Mouse (Mus musculus): ENCODE data around the gene Zranb3. TPM values are rescaled to one million over a fixed set of nuclear protein-coding genes. Genes with fewer than 3 reads are reported as not detected.

The Zranb3 gene
- polyA plus RNA-seq, 1 experiment from 2014 or later, result 15.8 TPM

GRCm38 (mm10) chr1:127946615-127947249 lies 156.1 kb downstream of the Zranb3 start:
- Histone ChIP-seq H3K4me3 (no peak overlapping the region), H3K27me3 (replicated peaks; ENCODE audit: low read depth, poor library complexity, severe bottlenecking) (no peaks in the 10 kb centered on the region), H3K9me3 (peaks cover 2% of the 10 kb centered on the region; the same call in 1 of the 2 replicates), H3K27ac (replicated peaks) (no peak overlapping the region), H3K36me3 (replicated peaks) (peaks cover 54% of the 10 kb centered on the region), H3K4me1 (no peaks in the 10 kb centered on the region)
- no peak for DNase-seq (ENCODE audit: low spot score)
- 92% methylated on average over 5 of the region's 5 CpGs for WGBS

- Histone ChIP-seq H3K4me1 (no peaks in the 10 kb centered on the region), H3K36me3 (replicated peaks) (peaks cover 57% of the 10 kb centered on the region)
Observed at GRCm38 (mm10) chr1:127945696-127946575, 156.9 kb downstream of the Zranb3 start.

GRCm38 (mm10) chr1:127943516-127943915 lies 159.3 kb downstream of the Zranb3 start:
- H3K36me3 ChIP-seq (replicated peaks), result peaks cover 75% of the 10 kb centered on the region

More at GRCm38 (mm10) chr1:127945696-127946575, 156.9 kb downstream of the Zranb3 start:
- H3K27me3 ChIP-seq (replicated peaks; ENCODE audit: low read depth, poor library complexity, severe bottlenecking), result no peaks in the 10 kb centered on the region
- DNase-seq (ENCODE audit: low spot score), result no peak
- no peak overlapping the region for H3K4me3 ChIP-seq
- 90% methylated on average over 3 of the region's 3 CpGs for WGBS
- peaks cover 2% of the 10 kb centered on the region; the same call in 1 of the 2 replicates for H3K9me3 ChIP-seq
- H3K27ac ChIP-seq (replicated peaks), result no peak overlapping the region

GRCm38 (mm10) chr1:127942231-127942630 lies 160.6 kb downstream of the Zranb3 start:
- H3K9me3 ChIP-seq, result peaks cover 5% of the 10 kb centered on the region; the same call in 1 of the 2 replicates
- H3K27me3 ChIP-seq (replicated peaks; ENCODE audit: low read depth, poor library complexity, severe bottlenecking), result no peaks in the 10 kb centered on the region
- H3K4me1 ChIP-seq, result no peaks in the 10 kb centered on the region
- no peak overlapping the region for H3K4me3 ChIP-seq
- no peak overlapping the region for H3K27ac ChIP-seq (replicated peaks)
- WGBS, result 93% methylated on average over 10 of the region's 10 CpGs
- no peak for DNase-seq (ENCODE audit: low spot score)
- peaks cover 76% of the 10 kb centered on the region for H3K36me3 ChIP-seq (replicated peaks)

More at GRCm38 (mm10) chr1:127943516-127943915, 159.3 kb downstream of the Zranb3 start:
- 85% methylated on average over 6 of the region's 6 CpGs for WGBS
- Histone ChIP-seq H3K27me3 (replicated peaks; ENCODE audit: low read depth, poor library complexity, severe bottlenecking) (no peaks in the 10 kb centered on the region), H3K4me3 (no peak overlapping the region), H3K9me3 (peaks cover 7% of the 10 kb centered on the region; the same call in 1 of the 2 replicates), H3K27ac (replicated peaks) (no peak overlapping the region), H3K4me1 (no peaks in the 10 kb centered on the region)
- DNase-seq (ENCODE audit: low spot score), result no peak

GRCm38 (mm10) chr1:127937277-127937676 lies 165.6 kb downstream of the Zranb3 start:
- peaks cover 95% of the 10 kb centered on the region for H3K36me3 ChIP-seq (replicated peaks)
- DNase-seq (ENCODE audit: low spot score), result no peak
- WGBS, result 82% methylated on average over 8 of the region's 8 CpGs
- no peak overlapping the region for H3K4me3 ChIP-seq
- H3K27me3 ChIP-seq (replicated peaks; ENCODE audit: low read depth, poor library complexity, severe bottlenecking), result no peaks in the 10 kb centered on the region
- peaks cover 5% of the 10 kb centered on the region; the same call in 1 of the 2 replicates for H3K9me3 ChIP-seq
- no peak overlapping the region for H3K27ac ChIP-seq (replicated peaks)
- H3K4me1 ChIP-seq, result no peaks in the 10 kb centered on the region

GRCm38 (mm10) chr1:127934322-127934721 lies 168.5 kb downstream of the Zranb3 start:
- 94% methylated on average over 5 of the region's 5 CpGs for WGBS
- H3K27ac ChIP-seq (replicated peaks), result no peak overlapping the region
- peaks cover 87% of the 10 kb centered on the region for H3K36me3 ChIP-seq (replicated peaks)

GRCm38 (mm10) chr1:127933405-127933804 lies 169.4 kb downstream of the Zranb3 start:
- H3K27ac ChIP-seq (replicated peaks), result no peak overlapping the region
- peaks cover 87% of the 10 kb centered on the region for H3K36me3 ChIP-seq (replicated peaks)
- H3K4me1 ChIP-seq, result no peaks in the 10 kb centered on the region
- DNase-seq (ENCODE audit: low spot score), result no peak
- no peak overlapping the region for H3K4me3 ChIP-seq
- WGBS, result 91% methylated on average over 2 of the region's 2 CpGs
- no peaks in the 10 kb centered on the region for H3K9me3 ChIP-seq
- H3K27me3 ChIP-seq (replicated peaks; ENCODE audit: low read depth, poor library complexity, severe bottlenecking), result no peaks in the 10 kb centered on the region

More at GRCm38 (mm10) chr1:127934322-127934721, 168.5 kb downstream of the Zranb3 start:
- no peak overlapping the region for H3K4me3 ChIP-seq
- no peaks in the 10 kb centered on the region for H3K4me1 ChIP-seq
- DNase-seq (ENCODE audit: low spot score), result no peak
- peaks cover 5% of the 10 kb centered on the region; the same call in 1 of the 2 replicates for H3K9me3 ChIP-seq
- H3K27me3 ChIP-seq (replicated peaks; ENCODE audit: low read depth, poor library complexity, severe bottlenecking), result no peaks in the 10 kb centered on the region

- Histone ChIP-seq H3K27me3 (replicated peaks; ENCODE audit: low read depth, poor library complexity, severe bottlenecking) (no peaks in the 10 kb centered on the region), H3K4me1 (no peaks in the 10 kb centered on the region), H3K9me3 (no peaks in the 10 kb centered on the region), H3K36me3 (replicated peaks) (peaks cover 47% of the 10 kb centered on the region), H3K27ac (replicated peaks) (no peak overlapping the region), H3K4me3 (no peak overlapping the region)
- DNase-seq (ENCODE audit: low spot score), result no peak
- WGBS, result 83% methylated on average over 1 of the region's 1 CpGs
Observed at GRCm38 (mm10) chr1:127915802-127916201, 187.0 kb downstream of the Zranb3 start.

- no peak overlapping the region for H3K27ac ChIP-seq (replicated peaks)
- H3K27me3 ChIP-seq (replicated peaks; ENCODE audit: low read depth, poor library complexity, severe bottlenecking), result no peaks in the 10 kb centered on the region
- DNase-seq (ENCODE audit: low spot score), result no peak
- WGBS, result 91% methylated on average over 6 of the region's 6 CpGs
- no peaks in the 10 kb centered on the region for H3K4me1 ChIP-seq
- no peak overlapping the region for H3K4me3 ChIP-seq
- H3K9me3 ChIP-seq, result no peaks in the 10 kb centered on the region
- H3K36me3 ChIP-seq (replicated peaks), result peaks cover 43% of the 10 kb centered on the region
Observed at GRCm38 (mm10) chr1:127915316-127915715, 187.5 kb downstream of the Zranb3 start.

GRCm38 (mm10) chr1:127913116-127913515 lies 189.7 kb downstream of the Zranb3 start:
- H3K9me3 ChIP-seq, result no peaks in the 10 kb centered on the region
- H3K36me3 ChIP-seq (replicated peaks), result peaks cover 30% of the 10 kb centered on the region
- H3K27me3 ChIP-seq (replicated peaks; ENCODE audit: low read depth, poor library complexity, severe bottlenecking), result no peaks in the 10 kb centered on the region
- H3K4me3 ChIP-seq, result no peak overlapping the region
- 94% methylated on average over 4 of the region's 4 CpGs for WGBS
- no peaks in the 10 kb centered on the region for H3K4me1 ChIP-seq
- H3K27ac ChIP-seq (replicated peaks), result no peak overlapping the region
- no peak for DNase-seq (ENCODE audit: low spot score)

- 48% methylated on average over 2 of the region's 2 CpGs for WGBS
- H3K4me3 ChIP-seq, result no peak overlapping the region
- peaks cover 24% of the 10 kb centered on the region for H3K36me3 ChIP-seq (replicated peaks)
- no peaks in the 10 kb centered on the region for H3K9me3 ChIP-seq
- H3K27me3 ChIP-seq (replicated peaks; ENCODE audit: low read depth, poor library complexity, severe bottlenecking), result no peaks in the 10 kb centered on the region
- no peak overlapping the region for H3K27ac ChIP-seq (replicated peaks)
- H3K4me1 ChIP-seq, result no peaks in the 10 kb centered on the region
- no peak for DNase-seq (ENCODE audit: low spot score)
Observed at GRCm38 (mm10) chr1:127904774-127905385, 198.0 kb downstream of the Zranb3 start.

Data from embryonic facial prominence, embryonic 10.5 days (tissue).